Mouse (Mus musculus): ENCODE results near the gene Lhfp. TPM values are rescaled to one million over a fixed set of nuclear protein-coding genes. Genes with fewer than 3 reads are reported as not detected.
"Not testable (repeated sequence)": the region's sequence is repeated elsewhere in the genome, so short reads cannot be mapped to it uniquely, and the experiment has no call there.

Gene Lhfp
- total RNA-seq, 2 experiments from 2014 or later: not detected

GRCm38 (mm10) chr3:53084806-53085205 lies 43.5 kb downstream of the Lhfp start:
- ATAC-seq (replicated peaks; ENCODE audit: low FRiP score, low TSS enrichment, poor library complexity, severe bottlenecking): no peak

GRCm38 (mm10) chr3:53086481-53087155 lies 45.3 kb downstream of the Lhfp start:
- no peak for ATAC-seq (replicated peaks; ENCODE audit: low FRiP score, low TSS enrichment, poor library complexity, severe bottlenecking)

- no peak for ATAC-seq (replicated peaks; ENCODE audit: low FRiP score, low TSS enrichment, poor library complexity, severe bottlenecking)
These were observed 46.0 kb downstream of the Lhfp start for GRCm38 (mm10) chr3:53087156-53087805.

GRCm38 (mm10) chr3:53089921-53090320 lies 48.6 kb downstream of the Lhfp start:
- no peak for ATAC-seq (replicated peaks; ENCODE audit: low FRiP score, low TSS enrichment, poor library complexity, severe bottlenecking)

- no peak for ATAC-seq (replicated peaks; ENCODE audit: low FRiP score, low TSS enrichment, poor library complexity, severe bottlenecking)
These were observed 58.9 kb downstream of the Lhfp start for GRCm38 (mm10) chr3:53100210-53100609.

GRCm38 (mm10) chr3:53100803-53101202 lies 59.5 kb downstream of the Lhfp start:
- ATAC-seq (replicated peaks; ENCODE audit: low FRiP score, low TSS enrichment, poor library complexity, severe bottlenecking): no peak

- ATAC-seq (replicated peaks; ENCODE audit: low FRiP score, low TSS enrichment, poor library complexity, severe bottlenecking): no peak
These were observed 60.4 kb downstream of the Lhfp start for GRCm38 (mm10) chr3:53101711-53102110.

GRCm38 (mm10) chr3:53102131-53102756 lies 60.9 kb downstream of the Lhfp start:
- ATAC-seq (replicated peaks; ENCODE audit: low FRiP score, low TSS enrichment, poor library complexity, severe bottlenecking): no peak

- ATAC-seq (replicated peaks; ENCODE audit: low FRiP score, low TSS enrichment, poor library complexity, severe bottlenecking): no peak
These were observed 61.4 kb downstream of the Lhfp start for GRCm38 (mm10) chr3:53102757-53103153.

- no peak for ATAC-seq (replicated peaks; ENCODE audit: low FRiP score, low TSS enrichment, poor library complexity, severe bottlenecking)
These were observed 67.5 kb downstream of the Lhfp start for GRCm38 (mm10) chr3:53108594-53109373.

GRCm38 (mm10) chr3:53109879-53110278 lies 68.6 kb downstream of the Lhfp start:
- no peak for ATAC-seq (replicated peaks; ENCODE audit: low FRiP score, low TSS enrichment, poor library complexity, severe bottlenecking)

GRCm38 (mm10) chr3:53112048-53112447 lies 70.7 kb downstream of the Lhfp start:
- no peak for ATAC-seq (replicated peaks; ENCODE audit: low FRiP score, low TSS enrichment, poor library complexity, severe bottlenecking)

GRCm38 (mm10) chr3:53118755-53119154 lies 77.4 kb downstream of the Lhfp start:
- not testable (repeated sequence) for ATAC-seq (replicated peaks; ENCODE audit: low FRiP score, low TSS enrichment, poor library complexity, severe bottlenecking)

- no peak for ATAC-seq (replicated peaks; ENCODE audit: low FRiP score, low TSS enrichment, poor library complexity, severe bottlenecking)
These were observed 78.7 kb downstream of the Lhfp start for GRCm38 (mm10) chr3:53119978-53120377.

- no peak for ATAC-seq (replicated peaks; ENCODE audit: low FRiP score, low TSS enrichment, poor library complexity, severe bottlenecking)
These were observed 84.2 kb downstream of the Lhfp start for GRCm38 (mm10) chr3:53125495-53125894.

GRCm38 (mm10) chr3:53138785-53139184 lies 97.5 kb downstream of the Lhfp start:
- no peak for ATAC-seq (replicated peaks; ENCODE audit: low FRiP score, low TSS enrichment, poor library complexity, severe bottlenecking)

GRCm38 (mm10) chr3:53139205-53139604 lies 97.9 kb downstream of the Lhfp start:
- ATAC-seq (replicated peaks; ENCODE audit: low FRiP score, low TSS enrichment, poor library complexity, severe bottlenecking): no peak

- no peak for ATAC-seq (replicated peaks; ENCODE audit: low FRiP score, low TSS enrichment, poor library complexity, severe bottlenecking)
These were observed 98.3 kb downstream of the Lhfp start for GRCm38 (mm10) chr3:53139642-53140041.

GRCm38 (mm10) chr3:53142528-53142927 lies 101.2 kb downstream of the Lhfp start:
- ATAC-seq (replicated peaks; ENCODE audit: low FRiP score, low TSS enrichment, poor library complexity, severe bottlenecking): no peak

- no peak for ATAC-seq (replicated peaks; ENCODE audit: low FRiP score, low TSS enrichment, poor library complexity, severe bottlenecking)
These were observed 104.2 kb downstream of the Lhfp start for GRCm38 (mm10) chr3:53145526-53145925.
